Mouse (Mus musculus): ENCODE results near the gene Prdm16. TPM values are rescaled to one million over a fixed set of nuclear protein-coding genes. Genes with fewer than 3 reads are reported as not detected.

The Prdm16 gene
- total RNA-seq, 4 experiments from 2014 or later: 2.9 to 5.5 (median 3.8) TPM

DNA sequence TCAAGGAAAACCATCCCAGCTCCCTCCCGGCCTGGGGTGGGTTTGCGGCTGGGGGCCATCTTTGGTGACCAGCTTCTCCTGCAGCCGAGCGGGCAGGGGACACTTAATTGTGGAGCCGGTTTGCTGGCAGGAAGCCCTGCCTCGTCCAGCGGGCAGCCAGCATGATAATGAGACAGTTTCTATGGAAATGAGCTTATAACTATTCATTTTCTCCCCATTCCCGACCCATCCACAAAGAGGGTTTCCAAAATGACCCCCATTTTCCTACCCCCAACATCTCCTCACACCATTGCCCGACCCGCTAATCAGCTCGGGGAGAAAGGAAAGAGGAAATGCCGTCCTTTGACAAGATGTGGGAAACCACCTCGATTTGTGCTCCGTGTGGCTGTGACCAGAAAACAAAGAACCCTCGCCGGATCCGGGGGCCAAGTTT, 86.7 kb downstream of the Prdm16 start:
- no peak for DNase-seq

GRCm38 (mm10) chr4:154549497-154549896, 87.2 kb downstream of the Prdm16 start:
- DNase-seq: no peak

DNA sequence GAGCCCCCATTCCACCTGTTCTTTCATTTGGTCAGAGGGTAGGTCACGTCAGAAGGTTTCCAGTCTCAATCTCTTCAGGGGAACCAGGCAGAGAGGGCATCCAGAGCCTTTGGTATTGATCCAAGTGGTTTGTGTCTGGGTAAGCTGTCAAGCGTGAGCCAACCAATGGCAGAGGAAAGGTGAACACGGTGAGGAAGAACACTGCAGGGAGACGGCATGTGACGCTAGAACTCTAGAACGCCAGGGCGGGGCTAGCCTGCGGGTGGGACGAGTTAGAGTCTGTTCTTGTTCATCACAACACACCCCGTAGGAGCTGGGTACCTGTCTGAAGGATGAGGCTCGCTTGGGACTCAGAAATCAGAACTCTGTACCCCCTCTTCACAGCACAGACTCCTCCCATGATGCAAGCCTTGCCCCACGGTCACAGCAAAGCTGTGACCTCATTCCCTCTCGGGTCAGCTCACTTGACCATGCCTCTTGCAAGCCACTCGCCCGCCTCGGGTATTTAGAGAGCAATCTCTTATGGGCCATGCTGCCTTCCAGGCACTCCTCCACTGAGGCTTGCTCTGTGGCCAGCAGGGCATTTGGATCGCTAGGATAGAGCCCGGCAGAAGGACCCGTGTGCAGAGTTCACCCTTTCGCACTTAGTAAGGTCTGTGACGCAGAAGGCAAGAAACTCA, 89.4 kb downstream of the Prdm16 start:
- DNase-seq: no peak

DNA sequence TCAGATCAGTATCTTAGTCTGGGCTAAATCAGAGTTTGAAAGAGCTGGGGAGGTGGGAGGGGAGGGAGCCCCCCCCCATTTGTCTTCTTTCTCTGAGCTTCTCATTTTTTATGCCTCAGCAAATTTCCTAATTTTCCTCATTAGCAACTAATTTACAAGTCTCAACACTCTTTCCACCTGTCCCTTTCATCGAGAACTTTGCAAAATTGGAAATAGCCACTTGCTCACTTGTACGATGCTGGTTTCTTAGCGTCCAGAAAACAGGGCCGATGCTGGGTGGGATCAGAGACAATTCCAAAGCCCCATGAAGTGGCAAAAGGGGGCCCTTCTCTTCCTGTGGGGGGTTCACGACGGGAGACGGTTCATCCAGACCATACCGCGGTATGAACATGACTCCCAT, 91.4 kb downstream of the Prdm16 start:
- no peak for DNase-seq

DNA sequence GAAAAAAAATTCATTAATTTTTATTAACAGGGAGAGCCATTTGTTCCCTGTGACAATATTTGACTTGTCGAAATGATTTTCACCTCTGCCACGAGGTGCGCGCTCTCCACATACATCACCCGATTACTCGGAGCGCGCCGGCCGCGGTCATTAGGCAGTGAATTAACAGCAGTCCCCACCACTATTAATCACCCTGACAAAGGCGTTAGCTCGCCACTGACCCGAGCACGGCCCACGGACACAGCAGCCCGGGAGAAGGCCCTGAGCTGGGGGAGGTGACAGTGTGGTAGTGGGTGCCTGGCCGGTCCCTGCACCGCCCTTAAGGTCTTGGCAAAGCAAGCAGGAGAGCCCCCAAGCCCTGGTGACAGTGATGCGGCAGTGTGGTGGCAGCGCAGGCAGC, 92.8 kb downstream of the Prdm16 start:
- DNase-seq: no peak

GRCm38 (mm10) chr4:154543128-154543527, 93.5 kb downstream of the Prdm16 start:
- no peak for DNase-seq

- no peak for DNase-seq
Measured at GRCm38 (mm10) chr4:154542568-154542967, 94.1 kb downstream of the Prdm16 start.

DNA sequence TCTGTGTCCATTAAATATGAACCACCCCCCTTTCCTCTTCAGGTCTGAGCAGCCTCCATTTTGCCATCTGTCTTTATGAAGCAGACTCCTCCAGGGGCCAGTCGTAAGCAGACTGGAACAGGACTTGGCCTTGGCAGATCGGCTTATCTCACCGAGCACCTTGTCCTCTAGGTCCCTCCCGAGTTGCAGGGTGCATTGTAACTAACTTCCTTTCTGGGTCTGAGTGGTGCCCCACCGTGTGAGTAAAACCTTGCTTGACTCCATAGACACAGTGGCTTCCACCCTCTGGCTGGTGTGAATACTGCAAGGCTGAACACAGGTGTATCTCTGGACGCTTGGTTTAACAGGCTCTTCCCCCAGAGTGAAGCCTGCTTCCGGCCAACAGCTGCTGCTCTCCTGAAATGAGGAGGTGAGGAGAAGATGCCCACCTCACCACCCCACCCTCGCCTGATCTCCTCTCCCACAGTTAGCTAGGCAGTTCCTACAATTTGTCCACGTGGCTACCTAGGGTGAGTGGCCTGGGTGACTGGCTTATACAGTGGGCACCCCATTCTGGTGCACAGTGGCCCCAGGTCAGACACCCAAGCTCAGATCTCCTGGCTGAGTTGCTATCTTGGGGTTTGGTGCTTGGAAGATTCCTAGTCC, 94.9 kb downstream of the Prdm16 start:
- no peak for DNase-seq

GRCm38 (mm10) chr4:154540671-154541070, 96.0 kb downstream of the Prdm16 start:
- DNase-seq: no peak

- DNase-seq: no peak
Measured at GRCm38 (mm10) chr4:154539703-154540102, 97.0 kb downstream of the Prdm16 start.

DNA sequence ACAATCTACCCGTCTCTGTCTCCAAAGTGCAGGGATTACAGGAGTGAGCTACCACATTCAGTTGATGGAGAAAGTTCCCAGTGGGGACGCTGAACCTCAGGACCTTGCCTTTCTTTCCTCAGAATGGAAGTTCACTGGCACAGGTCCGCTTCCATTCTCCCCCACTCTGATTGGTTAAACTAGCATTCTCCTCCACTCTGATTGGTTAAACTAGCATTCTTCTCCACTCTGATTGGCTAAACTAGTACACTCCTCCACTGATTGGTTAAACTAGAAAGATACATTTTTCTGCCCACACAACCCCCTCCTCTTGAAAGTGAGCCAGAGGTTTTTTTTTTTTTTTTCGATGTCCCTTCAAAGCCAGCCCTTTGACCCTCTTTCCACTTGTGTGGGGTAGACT, 97.9 kb downstream of the Prdm16 start:
- no peak for DNase-seq

DNA sequence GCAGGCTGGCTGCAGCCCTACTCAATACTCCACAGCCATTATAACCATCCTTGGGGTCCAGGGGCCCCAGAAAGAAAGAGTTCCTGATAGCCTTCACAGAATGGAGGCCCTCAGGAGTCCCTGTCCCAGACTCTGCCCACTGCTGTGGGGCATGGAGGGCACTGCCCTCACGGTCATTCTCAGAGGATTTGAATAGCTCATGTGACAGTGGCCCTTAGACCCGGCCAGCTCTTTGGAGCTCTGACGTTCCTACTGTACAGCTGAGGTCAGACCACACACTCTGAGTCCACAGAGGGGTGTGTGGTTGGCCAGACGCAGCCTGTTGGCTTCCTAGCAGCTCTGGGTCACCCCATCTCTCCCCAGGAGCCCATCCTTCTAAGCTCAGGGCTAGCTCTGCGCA, 100.6 kb downstream of the Prdm16 start:
- no peak for DNase-seq

DNA sequence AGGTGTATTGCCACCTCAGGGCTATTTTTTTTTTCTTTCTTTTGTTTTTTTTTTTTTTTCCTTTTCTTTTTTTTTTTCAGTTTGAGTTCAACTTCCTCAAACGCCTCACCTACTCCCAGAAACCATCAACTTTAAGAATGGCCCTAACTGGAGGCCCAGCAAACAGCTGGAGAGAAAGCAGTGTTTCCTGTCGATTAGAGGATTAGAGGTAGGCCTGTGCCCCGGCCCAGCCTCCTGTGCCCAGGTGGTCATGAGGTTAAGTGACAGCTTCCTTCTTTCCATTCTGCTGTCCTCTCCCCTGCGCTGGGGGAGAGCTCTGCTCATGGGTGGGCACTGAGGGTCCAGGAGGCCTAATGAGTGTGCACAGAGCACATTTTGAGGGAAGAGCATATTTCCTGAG, 105.3 kb downstream of the Prdm16 start:
- DNase-seq: no peak

DNA sequence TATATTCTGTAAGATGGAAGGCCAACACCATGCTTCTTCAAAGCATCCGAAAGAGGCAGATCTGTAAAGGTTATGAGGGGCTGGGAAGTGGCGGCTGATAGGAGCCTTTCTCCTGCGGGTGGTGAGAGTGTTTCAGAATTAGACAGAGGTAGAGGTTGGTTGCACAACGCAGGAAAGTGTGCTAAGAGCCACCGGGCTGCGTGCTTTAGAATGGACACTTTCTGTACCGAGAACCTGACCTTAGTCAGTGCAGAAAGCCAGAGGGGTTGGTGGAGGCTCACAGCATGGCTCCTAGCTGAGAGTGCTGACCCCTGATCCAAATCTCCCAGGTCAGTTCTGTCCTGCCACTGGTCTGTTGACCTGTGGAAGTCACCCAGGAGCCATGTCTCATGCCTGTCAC, 106.3 kb downstream of the Prdm16 start:
- DNase-seq: no peak

DNA sequence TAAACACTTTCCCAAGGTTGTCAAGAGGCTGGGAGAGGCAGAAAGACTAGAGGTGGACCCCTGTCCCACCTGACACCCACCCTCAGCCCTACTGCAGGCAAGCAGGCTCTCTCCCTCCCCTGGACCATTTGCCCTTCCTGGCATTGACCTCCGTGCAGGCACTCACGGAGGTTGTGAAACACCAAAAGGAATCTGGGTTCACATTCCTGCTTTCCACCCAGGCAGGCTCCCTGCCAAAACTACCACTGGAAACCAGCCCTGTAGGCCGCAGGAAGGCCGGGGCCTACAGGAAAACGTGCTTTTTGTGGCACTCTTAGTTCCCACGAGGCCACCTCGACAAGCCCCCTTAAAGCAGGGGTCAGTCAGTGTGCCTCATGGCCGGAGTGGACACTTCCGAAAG, 109.2 kb downstream of the Prdm16 start:
- peak; percentile 21 for DNase-seq

GRCm38 (mm10) chr4:154526351-154526786, 110.3 kb downstream of the Prdm16 start:
- no peak for DNase-seq

- no peak for DNase-seq
Measured at GRCm38 (mm10) chr4:154523898-154524297, 112.8 kb downstream of the Prdm16 start.

GRCm38 (mm10) chr4:154521881-154522676, 114.6 kb downstream of the Prdm16 start:
- no peak for DNase-seq

DNA sequence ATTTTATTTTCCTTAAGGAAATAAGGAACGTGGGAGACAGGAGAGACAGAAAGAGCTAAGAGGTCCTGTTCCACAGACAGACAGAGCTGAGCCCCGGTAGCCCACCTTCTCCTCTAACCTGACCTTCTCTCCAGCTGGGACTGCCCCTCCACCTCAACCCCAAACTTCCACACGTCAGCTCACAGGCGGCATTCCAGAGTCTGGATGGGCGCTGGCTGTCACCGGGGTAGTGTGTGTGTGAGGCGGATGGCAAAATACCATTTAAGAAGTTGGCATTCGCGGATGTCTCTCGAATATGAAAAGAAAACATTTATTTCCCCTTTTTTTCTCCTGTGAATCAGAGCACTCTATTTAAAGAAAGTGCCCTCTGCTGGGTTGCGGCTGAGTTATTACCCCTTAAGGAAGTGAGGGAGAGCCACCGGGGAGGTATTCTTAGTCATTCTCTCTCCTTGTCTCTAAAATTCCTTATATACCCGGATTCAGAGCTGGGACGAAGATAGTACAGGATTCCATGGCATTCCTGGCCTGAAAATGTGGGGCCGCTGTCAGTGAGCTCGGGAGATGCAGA, 117.1 kb downstream of the Prdm16 start:
- no peak for DNase-seq

- no peak for DNase-seq
Measured at GRCm38 (mm10) chr4:154517991-154518390, 118.7 kb downstream of the Prdm16 start.

DNA sequence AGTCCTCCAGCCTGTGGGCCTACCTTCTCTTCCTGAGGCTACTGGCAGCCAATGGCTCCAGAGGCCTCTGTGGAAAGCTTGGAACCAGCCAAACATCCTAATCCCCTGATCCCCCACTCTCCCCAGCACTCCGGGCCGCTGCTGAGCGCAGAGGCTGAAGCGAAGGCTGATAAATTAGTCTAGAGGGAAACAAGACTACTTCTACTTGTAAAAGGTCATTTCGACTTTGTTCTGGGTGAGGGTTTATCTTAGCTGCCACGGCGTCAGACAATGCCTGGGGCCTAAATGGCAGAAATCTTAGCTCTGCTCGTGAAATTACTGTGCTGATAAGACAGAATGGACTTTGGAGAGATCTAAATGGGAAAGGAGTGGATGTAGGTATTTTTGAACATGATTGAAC, 120.2 kb downstream of the Prdm16 start:
- DNase-seq: no peak

DNA sequence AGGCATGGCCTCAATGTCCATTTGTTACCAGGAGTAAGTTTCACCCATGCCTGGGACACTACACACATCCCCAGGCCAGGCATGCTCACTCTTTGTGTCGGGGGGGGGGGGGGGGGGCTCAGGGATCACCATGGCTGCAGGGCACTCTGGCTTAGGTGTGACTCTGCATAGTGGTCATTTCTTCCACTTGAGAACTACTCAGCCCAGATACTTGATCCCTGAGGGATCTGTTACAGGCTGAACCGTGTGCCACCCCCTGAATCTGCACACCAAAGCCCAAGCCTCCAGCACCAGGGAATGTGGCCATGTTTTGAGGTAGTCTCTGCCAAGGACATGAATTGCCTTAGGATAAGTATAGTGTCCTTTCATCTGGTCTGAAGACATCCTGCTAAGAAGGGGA, 123.0 kb downstream of the Prdm16 start:
- DNase-seq: no peak

DNA sequence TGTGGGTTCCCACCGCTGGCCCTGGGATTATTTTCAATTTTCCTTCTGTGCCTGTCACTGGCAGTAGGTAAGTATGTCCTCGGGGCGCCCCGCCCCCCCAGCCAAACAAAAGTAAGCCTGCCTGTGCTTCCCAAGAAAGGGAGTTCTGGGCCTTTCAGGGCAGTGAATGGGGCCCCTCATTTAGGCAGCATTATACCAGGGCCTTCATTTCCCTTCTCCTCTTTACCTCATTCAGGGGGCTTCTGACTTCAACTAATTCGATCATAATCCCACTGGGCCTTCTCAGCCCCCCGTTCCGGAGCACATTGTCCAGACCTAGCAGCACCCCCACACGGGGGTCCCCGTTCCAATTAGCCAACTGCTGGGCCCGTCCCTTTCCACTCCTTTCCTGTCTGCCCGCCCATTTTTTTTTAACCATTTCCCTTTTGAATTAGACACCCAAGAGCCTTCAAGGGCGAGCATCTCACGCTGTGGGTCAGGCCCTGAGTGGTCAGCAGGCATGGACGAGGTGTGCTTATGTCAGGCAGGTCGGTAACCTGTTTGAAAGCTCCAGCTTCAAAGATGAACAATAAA, 124.1 kb downstream of the Prdm16 start:
- DNase-seq: no peak
